ENCODE assay signal across 27 mouse cellular contexts in the genomic region with DNA sequence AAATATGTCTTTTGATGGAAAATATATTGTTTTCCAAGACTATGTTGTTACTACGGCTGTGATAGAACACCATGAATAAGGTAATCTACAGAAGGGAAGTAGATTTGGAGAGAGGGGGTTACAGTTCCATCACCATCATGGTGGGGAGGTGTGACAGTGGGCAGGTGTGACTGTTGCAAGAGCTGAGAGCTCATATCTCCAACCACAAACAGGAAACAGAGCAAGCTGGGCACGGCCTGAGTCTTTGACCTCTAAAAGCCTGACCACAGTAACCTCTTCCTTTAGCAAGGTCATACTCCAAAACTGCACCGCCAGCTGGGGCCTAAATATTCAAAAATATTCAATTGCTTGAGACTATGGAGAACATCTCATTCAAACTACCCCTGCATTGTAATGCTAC.
"Had no signal": no experiment of that assay in that cellular context is flagged by ENCODE, and none has a peak within 500 bp of the region (broad histone marks: within the 10 kb centered on the region; RNA-seq: fewer than 3 reads in every experiment).

No protein-coding gene starts in this region.

- ATAC-seq: forebrain, embryonic 13.5 days; forebrain, embryonic 14.5 days; forebrain, embryonic 15.5 days; forebrain, embryonic 16.5 days; forebrain, postnatal 0 days had no signal

- DNase-seq: cerebellum, adult 9-10 months; cerebellum, adult 9-11 months; cerebellum, postnatal 10 days; cerebellum, postnatal 14 days; cerebellum, postnatal 25 days; cerebellum, postnatal 36 days; embryo, embryonic 11 days; forebrain, postnatal 0 days; gastrocnemius, adult 2 months; gastrocnemius, postnatal 10 days; gastrocnemius, postnatal 14 days; gastrocnemius, postnatal 25 days; gastrocnemius, postnatal 36 days; heart, adult 11 months; heart, adult 18-20 months; heart, adult 2 months had no signal

- H3K4me1 ChIP-seq: embryonic facial prominence, embryonic 12.5 days; embryonic facial prominence, embryonic 13.5 days; embryonic facial prominence, embryonic 15.5 days; forebrain, embryonic 10.5 days; forebrain, embryonic 12.5 days; forebrain, embryonic 13.5 days; forebrain, embryonic 15.5 days had no signal

- H3K4me3 ChIP-seq: embryonic facial prominence, embryonic 10.5 days; embryonic facial prominence, embryonic 12.5 days; embryonic facial prominence, embryonic 13.5 days; embryonic facial prominence, embryonic 15.5 days; erythroblast, embryonic 14.5 days; forebrain, embryonic 10.5 days; forebrain, embryonic 12.5 days; forebrain, embryonic 13.5 days; forebrain, embryonic 15.5 days; gastrocnemius, adult 2 months; heart, adult 2 months had no signal

- H3K4me2 ChIP-seq: embryonic facial prominence, embryonic 12.5 days; embryonic facial prominence, embryonic 13.5 days; embryonic facial prominence, embryonic 15.5 days; forebrain, embryonic 12.5 days; forebrain, embryonic 13.5 days; forebrain, embryonic 15.5 days had no signal

- H3K27me3 ChIP-seq: embryonic facial prominence, embryonic 12.5 days; embryonic facial prominence, embryonic 13.5 days; embryonic facial prominence, embryonic 15.5 days; forebrain, embryonic 12.5 days; forebrain, embryonic 13.5 days; forebrain, embryonic 15.5 days had no signal

- H3K27ac ChIP-seq: embryonic facial prominence, embryonic 10.5 days; embryonic facial prominence, embryonic 12.5 days; embryonic facial prominence, embryonic 13.5 days; embryonic facial prominence, embryonic 15.5 days; forebrain, embryonic 10.5 days; forebrain, embryonic 12.5 days; forebrain, embryonic 13.5 days; forebrain, embryonic 15.5 days; gastrocnemius, adult 2 months; heart, adult 2 months had no signal

- H3K9me3 ChIP-seq: embryonic facial prominence, embryonic 10.5 days; embryonic facial prominence, embryonic 12.5 days; embryonic facial prominence, embryonic 13.5 days; embryonic facial prominence, embryonic 15.5 days; forebrain, embryonic 10.5 days; forebrain, embryonic 12.5 days; forebrain, embryonic 13.5 days; forebrain, embryonic 15.5 days had no signal

- H3K36me3 ChIP-seq: embryonic facial prominence, embryonic 10.5 days; embryonic facial prominence, embryonic 12.5 days; embryonic facial prominence, embryonic 13.5 days; embryonic facial prominence, embryonic 15.5 days; forebrain, embryonic 10.5 days; forebrain, embryonic 12.5 days; forebrain, embryonic 15.5 days had no signal

- H3K9ac ChIP-seq: embryonic facial prominence, embryonic 12.5 days; embryonic facial prominence, embryonic 13.5 days; embryonic facial prominence, embryonic 15.5 days; forebrain, embryonic 12.5 days; forebrain, embryonic 13.5 days; forebrain, embryonic 15.5 days; forebrain, postnatal 0 days had no signal
